Mouse (Mus musculus) kidney, adult 2 months (tissue): ENCODE results near the gene Ppl. TPM values are rescaled to one million over a fixed set of nuclear protein-coding genes. Genes with fewer than 3 reads are reported as not detected.
A peak's percentile ranks its signal among the peaks of the same experiment; 100 is the strongest.

Experiments
- DNase-seq: peaks from one replicate; pipeline ENCODE4 v3.0.0; 2021
- H3K27ac ChIP-seq: fragments of 200-500 bp; 2 replicates; pipeline ENCODE4 v1.5.1; 2012; ENCODE audit warnings: low read depth, low read length, control low read depth, inconsistent platforms; ENCODE audit not compliant: insufficient read depth
- H3K27me3 ChIP-seq: fragments of 200-500 bp; replicated peaks from 2 replicates; pipeline ENCODE4 v1.6.1; 2012; ENCODE audit warnings: mild to moderate bottlenecking, moderate library complexity, low read length, inconsistent platforms; ENCODE audit not compliant: control insufficient read depth, insufficient read depth
- H3K36me3 ChIP-seq: fragments of 200-500 bp; 2 replicates; pipeline ENCODE4 v1.6.1; 2012; ENCODE audit warnings: mild to moderate bottlenecking, moderate library complexity, low read length, inconsistent platforms; ENCODE audit not compliant: control insufficient read depth, insufficient read depth
- H3K4me1 ChIP-seq: fragments of 200-500 bp; 2 replicates; pipeline ENCODE4 v1.6.1; 2011; ENCODE audit warnings: low read length; ENCODE audit not compliant: control insufficient read depth, insufficient read depth
- H3K4me3 ChIP-seq: fragments of 200-500 bp; 2 replicates; pipeline ENCODE4 v1.5.1; 2011; ENCODE audit warnings: mild to moderate bottlenecking, low read depth, low read length, control low read depth; ENCODE audit not compliant: insufficient read depth
- CTCF ChIP-seq: fragments of 200-500 bp; conservative IDR thresholded peaks from 2 replicates; pipeline ENCODE4 v1.5.1; 2011; ENCODE audit warnings: low read depth, mild to moderate bottlenecking, control low read depth, low read length, moderate library complexity, mixed read lengths; ENCODE audit not compliant: insufficient read depth, insufficient read length
- POLR2A ChIP-seq: fragments of 200-500 bp; IDR thresholded peaks from one replicate; pipeline ENCODE4 v1.6.1; 2011; ENCODE audit warnings: low read depth, low read length, control low read depth
- WGBS: fragments of 180-500 bp; shearing (Covaris S2); methylation state at CpG from one replicate; pipeline ENCODE4 v1.1.7; 2018; 5-methylcytosine and 5-hydroxymethylcytosine counted together
- polyA plus RNA-seq: library from polyadenylated mRNA; depleted of rRNA; stranded (reverse); fragments of >200 nt; gene quantifications from 2 replicates; pipeline ENCODE4 v1.2.3, GENCODE M21; 2012

Gene Ppl
- polyA plus RNA-seq, 1 experiment = 3.9 TPM

DNA sequence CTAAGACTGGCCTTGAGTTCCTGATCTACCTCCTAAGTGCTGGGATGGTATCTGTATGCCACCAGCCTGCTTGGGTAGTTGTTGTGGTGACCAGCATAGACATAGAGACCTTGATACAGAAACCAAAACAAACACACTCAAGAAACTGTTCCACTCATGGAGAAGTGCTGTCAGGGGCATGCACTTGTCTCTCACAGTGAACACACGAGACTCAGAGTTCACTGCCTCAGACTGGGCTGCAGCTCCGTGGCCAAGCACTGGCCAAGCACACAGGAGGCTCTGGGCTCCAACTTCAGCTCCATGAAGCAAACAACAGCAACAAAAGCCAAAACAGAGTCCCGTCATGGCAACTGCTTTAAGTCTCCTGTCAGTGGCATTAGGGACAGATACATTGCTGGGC, 22.8 kb upstream of the Ppl start:
- Histone ChIP-seq H3K27ac (no peak overlapping the region), H3K36me3 (no peaks in the 10 kb centered on the region), H3K27me3 (no peaks in the 10 kb centered on the region), H3K4me1 (no peaks in the 10 kb centered on the region), H3K4me3 (no peak overlapping the region)
- no peak for DNase-seq
- TF ChIP-seq CTCF (no peak), POLR2A (no peak)
- 54% methylated on average over 3 of the region's 3 CpGs for WGBS

DNA sequence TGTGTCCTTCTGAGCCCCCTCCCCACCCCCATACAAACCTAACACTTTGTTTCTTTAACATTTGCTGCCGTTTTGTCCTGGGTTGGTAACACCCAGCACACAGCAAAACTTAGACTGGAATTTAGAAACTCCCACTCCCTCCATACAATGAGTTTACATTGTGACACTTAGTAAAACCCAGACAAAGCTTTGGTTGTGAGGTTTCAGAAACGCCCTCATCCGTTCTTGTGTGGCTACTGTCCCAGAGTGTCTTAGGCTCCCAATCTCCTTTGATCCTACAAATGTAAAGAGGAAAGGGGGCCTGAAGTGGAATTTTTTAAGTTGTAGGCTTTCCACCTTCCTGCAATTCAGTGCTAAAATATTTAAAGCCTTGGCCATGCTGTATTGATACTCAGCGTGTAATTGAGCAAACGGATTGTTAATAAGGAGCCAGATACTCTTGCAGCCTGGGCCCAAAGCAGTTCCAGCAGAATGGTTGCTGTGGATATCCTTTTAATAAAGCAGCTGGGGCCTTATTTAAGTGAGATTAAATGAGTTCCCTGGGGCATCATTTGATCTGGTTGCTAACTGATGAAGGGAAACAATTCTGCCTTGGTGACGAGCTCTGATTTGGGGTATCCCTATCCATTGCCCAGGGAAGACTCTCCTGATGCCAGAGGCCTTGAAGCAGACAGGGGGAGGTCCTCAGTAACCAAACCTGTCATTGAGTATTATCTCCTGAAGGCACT, 21.2 kb upstream of the Ppl start:
- Histone ChIP-seq H3K27ac (no peak overlapping the region), H3K36me3 (no peaks in the 10 kb centered on the region), H3K4me3 (no peak overlapping the region), H3K4me1 (no peaks in the 10 kb centered on the region), H3K27me3 (no peaks in the 10 kb centered on the region)
- 56% methylated on average over 6 of the region's 6 CpGs for WGBS
- DNase-seq = no peak
- TF ChIP-seq CTCF (no peak), POLR2A (no peak)

DNA sequence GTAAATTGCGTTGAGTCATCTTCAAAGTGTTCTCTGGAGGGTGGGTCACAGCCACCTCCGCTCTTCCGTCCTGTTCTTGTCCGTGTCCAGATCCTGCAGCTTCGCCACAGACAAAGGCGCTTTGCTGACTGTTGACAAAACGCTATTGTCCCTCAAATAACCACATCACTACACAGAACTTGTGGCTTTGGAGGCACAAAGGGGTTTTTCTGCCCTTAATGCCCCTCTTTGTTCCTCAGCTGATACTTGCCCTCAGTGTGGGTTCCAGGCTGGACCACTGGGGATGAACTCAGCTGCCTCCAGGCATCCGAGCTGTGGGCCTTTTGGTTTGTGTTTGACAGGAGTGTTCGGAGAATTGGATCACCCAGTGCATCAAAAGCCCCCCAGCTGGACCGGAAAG, 18.3 kb upstream of the Ppl start:
- no peak for DNase-seq
- H3K4me3 ChIP-seq = no peak overlapping the region
- H3K36me3 ChIP-seq = no peaks in the 10 kb centered on the region
- H3K27me3 ChIP-seq = no peaks in the 10 kb centered on the region; the same call in 1 of the 2 replicates
- H3K27ac ChIP-seq = no peak overlapping the region
- no peak for TF ChIP-seq POLR2A
- no peak for TF ChIP-seq CTCF
- WGBS = 84% methylated on average over 10 of the region's 10 CpGs
- no peaks in the 10 kb centered on the region for H3K4me1 ChIP-seq

DNA sequence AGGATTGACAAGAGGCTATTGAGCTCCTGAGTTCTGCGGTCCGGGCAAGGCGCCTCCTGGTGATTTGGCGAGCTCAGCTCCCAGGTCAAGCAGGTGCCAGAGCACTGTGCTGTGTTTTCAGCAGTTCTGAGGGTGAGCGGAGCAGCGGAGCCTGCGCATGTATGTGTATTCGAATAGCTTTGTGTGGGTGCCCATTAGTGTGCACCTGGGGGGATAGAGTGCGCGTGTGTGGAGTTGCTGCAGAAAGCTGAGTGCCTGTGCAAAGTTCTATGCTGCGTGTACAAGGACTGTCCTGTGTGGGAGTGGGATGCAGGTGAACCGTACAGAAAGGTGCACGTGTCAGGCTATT, 14.8 kb upstream of the Ppl start, which contains the start of gene Sec14l5:
Gene Sec14l5, plus strand, starts transcription at position 73 of the 349 bp plus-strand sequence.
- H3K4me1 ChIP-seq = no peaks in the 10 kb centered on the region
- no peak for DNase-seq
- TF ChIP-seq POLR2A (no peak), CTCF (no peak)
- no peak within 1 kb of the TSS for H3K27ac ChIP-seq
- WGBS = 13% methylated on average over 13 of the region's 13 CpGs
- no peaks in the 10 kb centered on the region; the same call in 1 of the 2 replicates for H3K27me3 ChIP-seq
- H3K36me3 ChIP-seq = no peaks in the 10 kb centered on the region
- peak within 1 kb of the TSS; percentile 42 for H3K4me3 ChIP-seq

DNA sequence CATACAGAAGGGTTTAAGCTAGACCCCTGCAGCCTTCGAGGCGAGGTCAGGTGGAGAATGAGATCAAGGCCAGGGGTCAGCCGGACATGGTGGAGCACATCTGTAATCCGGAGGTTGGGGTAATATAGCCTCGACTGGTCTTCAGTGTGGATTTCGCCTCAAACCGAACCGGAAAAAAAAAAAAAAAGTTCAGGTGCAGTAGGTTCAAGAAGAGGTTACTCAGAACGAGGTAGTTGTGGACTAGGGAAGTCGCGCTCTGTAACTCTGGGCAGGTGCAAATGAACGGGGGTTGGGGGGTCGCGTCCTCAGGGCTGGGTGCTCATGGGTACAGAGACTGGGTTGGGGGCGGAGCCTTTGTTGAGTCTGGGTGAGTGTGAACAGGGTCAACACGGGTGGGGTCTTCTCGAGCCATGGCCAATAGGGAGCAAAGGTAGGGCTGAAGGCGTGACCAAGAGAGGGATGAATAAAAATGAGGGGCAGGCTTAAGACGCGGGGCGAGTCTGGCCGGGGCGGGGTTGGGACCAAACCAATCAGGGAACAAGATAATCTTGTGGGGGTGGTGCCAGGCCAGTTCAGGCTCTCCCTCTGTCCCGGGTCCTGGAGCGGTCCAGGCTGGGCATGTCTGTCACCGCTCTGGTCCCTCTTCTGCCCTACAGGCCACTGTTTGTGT, 14.3 kb upstream of the Ppl start:
- Histone ChIP-seq H3K4me1 (no peaks in the 10 kb centered on the region), H3K27me3 (no peaks in the 10 kb centered on the region; the same call in 1 of the 2 replicates), H3K36me3 (no peaks in the 10 kb centered on the region), H3K4me3 (peak overlapping the region; percentile 42), H3K27ac (no peak overlapping the region)
- peak; percentile 93 for DNase-seq
- TF ChIP-seq POLR2A (no peak), CTCF (0 out of 2 replicates have a peak, but pooled peaks have one; percentile 1)
- under 1% methylated on average over 26 of the region's 26 CpGs for WGBS

DNA sequence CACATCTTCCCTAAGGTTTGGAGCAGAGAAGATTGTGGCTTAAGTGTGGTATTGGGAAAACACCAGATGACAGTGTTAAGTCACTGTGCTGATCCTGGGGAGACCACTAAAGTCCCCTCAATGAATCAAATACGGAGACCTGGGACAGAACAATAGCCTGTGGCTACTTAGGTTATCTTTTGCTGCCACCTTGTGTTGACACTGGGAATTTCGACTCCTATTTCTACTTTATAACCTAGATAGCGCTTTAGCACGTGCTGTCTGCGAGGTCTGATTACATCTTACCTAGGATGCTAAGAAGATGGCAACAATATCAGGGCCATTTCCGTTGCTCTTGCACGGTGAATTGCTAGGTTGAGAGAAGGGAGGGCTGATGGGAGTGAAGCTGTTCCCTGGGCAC, 13.3 kb upstream of the Ppl start:
- H3K36me3 ChIP-seq = no peaks in the 10 kb centered on the region
- DNase-seq = peak; percentile 84
- H3K27ac ChIP-seq = no peak overlapping the region
- H3K4me1 ChIP-seq = no peaks in the 10 kb centered on the region
- H3K27me3 ChIP-seq = no peaks in the 10 kb centered on the region; the same call in 1 of the 2 replicates
- peak; percentile 36 for TF ChIP-seq CTCF
- TF ChIP-seq POLR2A = no peak
- no peak overlapping the region for H3K4me3 ChIP-seq
- WGBS = 0% methylated on average over 7 of the region's 7 CpGs

DNA sequence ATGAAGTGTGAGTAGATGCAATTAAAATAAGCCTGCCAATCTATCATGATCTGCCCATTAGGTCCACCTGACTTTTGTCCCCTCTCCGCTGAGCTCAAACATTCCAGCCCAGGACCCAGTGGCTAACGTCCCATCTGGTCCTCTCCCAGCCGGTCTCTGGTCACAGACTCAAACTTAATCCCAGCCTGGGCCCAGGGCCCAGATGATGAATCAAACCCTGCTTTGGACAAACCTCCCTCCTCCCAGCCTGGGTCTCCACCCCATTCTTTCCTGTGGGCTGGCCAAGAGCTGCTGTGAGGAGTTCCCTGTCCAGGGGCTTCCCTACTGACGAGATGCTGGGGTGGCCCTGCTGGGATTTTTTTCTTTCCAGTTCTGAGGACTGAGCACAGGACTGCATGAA, 7.5 kb upstream of the Ppl start:
- no peak overlapping the region for H3K4me3 ChIP-seq
- no peaks in the 10 kb centered on the region for H3K36me3 ChIP-seq
- no peak overlapping the region for H3K27ac ChIP-seq
- DNase-seq = no peak
- no peaks in the 10 kb centered on the region; the same call in 1 of the 2 replicates for H3K4me1 ChIP-seq
- no peaks in the 10 kb centered on the region for H3K27me3 ChIP-seq
- 72% methylated on average over 4 of the region's 4 CpGs for WGBS
- TF ChIP-seq POLR2A = no peak
- TF ChIP-seq CTCF = no peak
